Mouse (Mus musculus) small intestine, adult 2 months (tissue): ENCODE data around the gene Cdh4. TPM values are rescaled to one million over a fixed set of nuclear protein-coding genes. Genes with fewer than 3 reads are reported as not detected.

ENCODE experiments used
- H3K27ac ChIP-seq: fragments of 200-500 bp; 2 replicates; pipeline ENCODE4 v1.5.1; 2012; ENCODE audit warnings: low read depth, low read length, control low read depth, inconsistent platforms; ENCODE audit not compliant: insufficient read depth
- H3K27me3 ChIP-seq: fragments of 200-500 bp; 2 replicates; pipeline ENCODE4 v1.6.1; 2012; ENCODE audit warnings: mild to moderate bottlenecking, moderate library complexity, low read length, inconsistent platforms; ENCODE audit not compliant: control insufficient read depth, insufficient read depth
- H3K36me3 ChIP-seq: fragments of 200-500 bp; 2 replicates; pipeline ENCODE4 v1.6.1; 2012; ENCODE audit warnings: mild to moderate bottlenecking, low read length, control low read depth, inconsistent platforms; ENCODE audit not compliant: control insufficient read depth, insufficient read depth
- H3K4me1 ChIP-seq: fragments of 200-500 bp; 2 replicates; pipeline ENCODE4 v1.6.1; 2012; ENCODE audit warnings: low read length, inconsistent platforms, mixed read lengths; ENCODE audit not compliant: control insufficient read depth, insufficient read depth, insufficient read length
- H3K4me3 ChIP-seq: fragments of 200-500 bp; 2 replicates; pipeline ENCODE4 v1.5.1; 2012; ENCODE audit warnings: low read depth, mild to moderate bottlenecking, control low read depth, inconsistent platforms, low read length, moderate library complexity
- CTCF ChIP-seq: fragments of 200-500 bp; IDR thresholded peaks from 2 replicates; pipeline ENCODE4 v1.5.1; 2012; ENCODE audit warnings: low read depth, mild to moderate bottlenecking, control low read depth, inconsistent platforms, low read length, moderate library complexity, mixed read lengths; ENCODE audit not compliant: insufficient replicate concordance, insufficient read length; ENCODE audit errors: extremely low read depth
- POLR2A ChIP-seq: fragments of 200-500 bp; IDR thresholded peaks from 2 replicates; pipeline ENCODE4 v1.6.1; 2012; ENCODE audit warnings: low read depth, mild to moderate bottlenecking, control low read depth, inconsistent platforms, low read length, moderate library complexity
- WGBS: fragments of 180-500 bp; shearing (Covaris S2); methylation state at CpG from one replicate; pipeline ENCODE4 v1.1.7; 2018; 5-methylcytosine and 5-hydroxymethylcytosine counted together
- polyA plus RNA-seq: library from polyadenylated mRNA; depleted of rRNA; stranded (reverse); fragments of >200 nt; gene quantifications from 2 replicates; pipeline ENCODE4 v1.2.3, GENCODE M21; 2012

The Cdh4 gene
- polyA plus RNA-seq, 1 experiment = 0.19 TPM

DNA sequence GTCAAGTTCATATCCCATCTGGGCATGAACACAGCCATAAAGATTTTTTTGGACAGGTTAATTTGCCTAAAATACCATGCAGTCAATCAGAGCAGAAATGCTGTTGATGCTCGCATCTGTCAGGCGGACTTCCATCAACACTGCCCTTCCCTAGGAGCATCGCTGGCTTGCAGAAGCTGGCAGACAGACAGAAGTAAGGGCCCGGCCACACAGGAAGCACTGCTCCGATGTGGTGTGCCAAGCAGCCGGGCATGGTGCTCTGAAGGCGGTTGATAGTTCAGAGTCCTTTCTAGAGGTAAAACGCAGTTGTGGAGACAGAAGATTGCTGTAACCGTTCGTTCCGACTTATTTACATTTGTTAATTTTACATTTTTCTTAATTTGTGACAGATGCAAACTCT lies 262.8 kb downstream of the Cdh4 start:
- no peaks in the 10 kb centered on the region for H3K36me3 ChIP-seq
- no peak overlapping the region for H3K27ac ChIP-seq
- H3K4me3 ChIP-seq = no peak overlapping the region
- TF ChIP-seq POLR2A = no peak
- TF ChIP-seq CTCF = no peak
- H3K4me1 ChIP-seq = no peaks in the 10 kb centered on the region
- 79% methylated on average over 11 of the region's 11 CpGs for WGBS
- H3K27me3 ChIP-seq = no peaks in the 10 kb centered on the region

GRCm38 (mm10) chr2:179705461-179705860 lies 263.2 kb downstream of the Cdh4 start:
- TF ChIP-seq CTCF = no peak
- TF ChIP-seq POLR2A = no peak
- no peaks in the 10 kb centered on the region for H3K4me1 ChIP-seq
- H3K27ac ChIP-seq = no peak overlapping the region
- H3K4me3 ChIP-seq = no peak overlapping the region
- H3K27me3 ChIP-seq = no peaks in the 10 kb centered on the region
- no peaks in the 10 kb centered on the region for H3K36me3 ChIP-seq
- WGBS = 75% methylated on average over 7 of the region's 7 CpGs

DNA sequence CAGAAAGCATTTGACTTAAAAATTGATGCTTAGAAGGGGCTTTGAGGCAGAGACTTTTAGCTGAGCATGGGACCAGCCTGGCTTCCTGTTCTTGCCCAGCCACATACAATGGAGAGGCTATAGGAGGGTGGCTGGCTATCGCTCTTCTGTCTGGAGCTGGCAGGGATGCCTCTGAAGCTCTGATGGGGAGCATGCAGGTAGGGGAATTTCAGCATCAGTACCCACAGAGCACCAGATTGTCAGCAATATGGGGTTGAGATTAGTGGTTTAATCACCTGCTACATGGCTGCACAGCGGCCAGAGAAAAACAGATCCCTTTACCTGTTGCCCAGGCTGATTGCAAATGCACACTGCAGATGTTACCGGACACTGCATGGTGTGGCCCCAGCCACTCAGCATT lies 264.4 kb downstream of the Cdh4 start:
- Histone ChIP-seq H3K4me3 (no peak overlapping the region), H3K27me3 (no peaks in the 10 kb centered on the region), H3K27ac (no peak overlapping the region), H3K4me1 (no peaks in the 10 kb centered on the region), H3K36me3 (no peaks in the 10 kb centered on the region)
- TF ChIP-seq POLR2A (no peak), CTCF (no peak)
- WGBS = 87% methylated on average over 3 of the region's 3 CpGs

DNA sequence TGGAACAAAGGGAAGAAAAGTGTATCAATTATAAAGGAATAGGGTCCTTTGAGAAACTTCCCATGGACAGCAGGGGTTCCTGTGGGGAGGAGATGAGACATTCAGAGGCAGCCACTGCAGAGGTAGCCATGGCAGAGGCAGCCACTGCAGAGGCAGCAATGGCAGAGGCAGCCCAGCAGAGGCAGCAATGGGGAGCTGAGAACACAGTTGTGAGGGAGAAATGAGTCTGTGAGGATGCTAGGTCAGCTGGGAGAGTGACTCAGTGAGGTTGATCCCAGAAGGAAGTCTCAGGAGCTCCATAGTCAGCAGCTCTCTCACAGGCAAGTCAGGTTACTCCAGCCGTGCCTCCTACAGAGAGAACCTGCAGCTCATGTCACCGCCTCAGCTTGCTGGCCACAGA lies 266.9 kb downstream of the Cdh4 start:
- H3K4me3 ChIP-seq = no peak overlapping the region
- no peaks in the 10 kb centered on the region for H3K4me1 ChIP-seq
- 76% methylated on average over 2 of the region's 2 CpGs for WGBS
- no peaks in the 10 kb centered on the region for H3K36me3 ChIP-seq
- H3K27ac ChIP-seq = no peak overlapping the region
- no peak for TF ChIP-seq CTCF
- TF ChIP-seq POLR2A = no peak
- H3K27me3 ChIP-seq = no peaks in the 10 kb centered on the region

GRCm38 (mm10) chr2:179712690-179713089 lies 270.5 kb downstream of the Cdh4 start:
- WGBS = 67% methylated on average over 7 of the region's 7 CpGs
- TF ChIP-seq CTCF (no peak), POLR2A (no peak)
- H3K27me3 ChIP-seq = no peaks in the 10 kb centered on the region

GRCm38 (mm10) chr2:179713326-179713725 lies 271.1 kb downstream of the Cdh4 start:
- Histone ChIP-seq H3K36me3 (no peaks in the 10 kb centered on the region), H3K27ac (no peak overlapping the region), H3K4me1 (no peaks in the 10 kb centered on the region), H3K27me3 (no peaks in the 10 kb centered on the region), H3K4me3 (no peak overlapping the region)
- TF ChIP-seq CTCF = no peak
- TF ChIP-seq POLR2A = no peak
- WGBS = 58% methylated on average over 4 of the region's 4 CpGs

More at GRCm38 (mm10) chr2:179712690-179713089, 270.5 kb downstream of the Cdh4 start:
- H3K4me3 ChIP-seq = no peak overlapping the region
- no peak overlapping the region for H3K27ac ChIP-seq
- no peaks in the 10 kb centered on the region for H3K4me1 ChIP-seq
- no peaks in the 10 kb centered on the region for H3K36me3 ChIP-seq

DNA sequence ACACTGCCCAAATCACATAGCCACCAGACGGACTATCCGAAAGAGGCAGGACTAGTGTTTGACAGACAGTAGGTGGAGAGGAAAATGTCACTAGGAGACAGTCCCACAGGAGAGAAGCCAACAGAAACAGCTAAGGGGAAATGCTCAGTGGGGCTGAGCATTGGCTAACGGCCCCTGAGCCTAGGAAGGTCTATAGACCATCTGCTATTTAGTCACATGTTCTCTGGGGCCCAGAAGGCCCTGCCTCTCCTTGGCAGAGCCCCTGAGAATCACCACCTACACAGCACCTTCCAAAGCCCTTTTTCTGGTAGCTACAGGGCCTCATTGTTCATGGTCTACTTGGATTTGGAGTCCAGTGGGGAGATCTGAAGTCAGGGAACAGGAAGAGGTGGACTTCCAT lies 271.9 kb downstream of the Cdh4 start:
- Histone ChIP-seq H3K27ac (no peak overlapping the region), H3K27me3 (no peaks in the 10 kb centered on the region), H3K4me1 (no peaks in the 10 kb centered on the region), H3K4me3 (no peak overlapping the region), H3K36me3 (no peaks in the 10 kb centered on the region)
- WGBS = 80% methylated on average over 3 of the region's 3 CpGs
- no peak for TF ChIP-seq CTCF
- TF ChIP-seq POLR2A = no peak

DNA sequence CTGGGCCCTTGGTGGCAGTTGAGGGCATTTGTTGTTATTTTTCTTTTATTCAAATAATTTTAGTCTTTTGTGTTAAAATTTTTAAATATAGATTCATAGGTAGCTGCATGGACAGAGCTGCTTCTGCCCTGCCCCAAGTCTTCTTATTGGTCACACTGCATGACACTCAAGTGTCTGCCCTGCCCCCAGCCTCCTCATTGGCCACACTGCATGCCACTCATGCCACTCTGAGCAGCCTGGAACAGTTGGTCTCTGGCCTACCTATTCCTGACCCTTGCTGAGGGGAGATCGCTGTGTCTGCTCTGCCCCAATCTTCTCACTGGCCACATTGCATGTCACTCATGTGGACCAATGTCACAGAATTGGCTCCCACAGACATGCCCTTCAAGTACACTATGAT lies 273.1 kb downstream of the Cdh4 start:
- Histone ChIP-seq H3K36me3 (no peaks in the 10 kb centered on the region), H3K27me3 (no peaks in the 10 kb centered on the region), H3K27ac (no peak overlapping the region), H3K4me1 (no peaks in the 10 kb centered on the region), H3K4me3 (no peak overlapping the region)
- 100% methylated on average over 1 of the region's 1 CpGs for WGBS
- TF ChIP-seq POLR2A (no peak), CTCF (no peak)
